Mouse (Mus musculus): ENCODE data around the gene Ms4a14. TPM values are rescaled to one million over a fixed set of nuclear protein-coding genes. Genes with fewer than 3 reads are reported as not detected.
"Not testable (repeated sequence)": the region's sequence is repeated elsewhere in the genome, so short reads cannot be mapped to it uniquely, and the experiment has no call there.

The Ms4a14 gene
- total RNA-seq, 1 experiment from 2014 or later = not detected

- no peak for ATAC-seq (replicated peaks in 1 of 2; ENCODE audit: insufficient read depth in 1 of 2, low FRiP score in 2 of 2, low TSS enrichment in 1 of 2, low read depth in 1 of 2, poor library complexity in 2 of 2, severe bottlenecking in 2 of 2)
Measured at GRCm38 (mm10) chr19:11266956-11267355, 47.3 kb downstream of the Ms4a14 start.

GRCm38 (mm10) chr19:11266052-11266845 is 48.0 kb downstream of the Ms4a14 start, which contains the start of gene Ms4a1:
Gene Ms4a1 (minus strand): TSS chr19:11266241.
- ATAC-seq (replicated peaks in 1 of 2; ENCODE audit: insufficient read depth in 1 of 2, low FRiP score in 2 of 2, low TSS enrichment in 1 of 2, low read depth in 1 of 2, poor library complexity in 2 of 2, severe bottlenecking in 2 of 2) = no peak

GRCm38 (mm10) chr19:11264602-11265185 is 49.6 kb downstream of the Ms4a14 start:
- ATAC-seq (replicated peaks in 1 of 2; ENCODE audit: insufficient read depth in 1 of 2, low FRiP score in 2 of 2, low TSS enrichment in 1 of 2, low read depth in 1 of 2, poor library complexity in 2 of 2, severe bottlenecking in 2 of 2) = no peak

GRCm38 (mm10) chr19:11263549-11263948 is 50.7 kb downstream of the Ms4a14 start:
- no peak for ATAC-seq (replicated peaks in 1 of 2; ENCODE audit: insufficient read depth in 1 of 2, low FRiP score in 2 of 2, low TSS enrichment in 1 of 2, low read depth in 1 of 2, poor library complexity in 2 of 2, severe bottlenecking in 2 of 2)

GRCm38 (mm10) chr19:11262932-11263331 is 51.3 kb downstream of the Ms4a14 start:
- not testable (repeated sequence) for ATAC-seq (replicated peaks in 1 of 2; ENCODE audit: insufficient read depth in 1 of 2, low FRiP score in 2 of 2, low TSS enrichment in 1 of 2, low read depth in 1 of 2, poor library complexity in 2 of 2, severe bottlenecking in 2 of 2)

- no peak for ATAC-seq (replicated peaks in 1 of 2; ENCODE audit: insufficient read depth in 1 of 2, low FRiP score in 2 of 2, low TSS enrichment in 1 of 2, low read depth in 1 of 2, poor library complexity in 2 of 2, severe bottlenecking in 2 of 2)
Measured at GRCm38 (mm10) chr19:11261522-11261921, 52.7 kb downstream of the Ms4a14 start.

Other genes with a start within 250 kb of the Ms4a14 start
- 0.55 TPM in 1 of 2 replicates, not detected in the other for gene Ms4a8a, start 233.4 kb downstream of the Ms4a14 start, total RNA-seq (2017)
- not detected in 2 replicates for gene 1700017D01Rik, start 183.6 kb downstream of the Ms4a14 start, total RNA-seq (2017)
- not detected in 2 replicates for gene 1700025F22Rik, start 149.1 kb downstream of the Ms4a14 start, total RNA-seq (2017)
- gene Ms4a13, start 117.7 kb downstream of the Ms4a14 start, total RNA-seq (2017) = not detected in 2 replicates
- gene Ms4a12, start 82.0 kb downstream of the Ms4a14 start, total RNA-seq (2017) = not detected in 2 replicates
- gene Ms4a1, start 48.2 kb downstream of the Ms4a14 start, total RNA-seq (2017) = 0.38 TPM in 1 of 2 replicates, not detected in the other
- gene Ms4a5, start 30.6 kb downstream of the Ms4a14 start, total RNA-seq (2017) = not detected in 2 replicates
- gene Ms4a7, start 21.7 kb upstream of the Ms4a14 start, total RNA-seq (2017) = 2.8 TPM in 1 of 2 replicates, not detected in the other
- not detected in 2 replicates for gene Ms4a4a, start 61.1 kb upstream of the Ms4a14 start, total RNA-seq (2017)
- 10.5 and 14.1 TPM in 2 replicates for gene Ms4a4c, start 90.3 kb upstream of the Ms4a14 start, total RNA-seq (2017)
- 1.1 and 4.7 TPM in 2 replicates for gene Ms4a4b, start 129.1 kb upstream of the Ms4a14 start, total RNA-seq (2017)
- 23.6 and 32.0 TPM in 2 replicates for gene Ms4a6c, start 154.9 kb upstream of the Ms4a14 start, total RNA-seq (2017)
- gene Gm8369, start 171.5 kb upstream of the Ms4a14 start, total RNA-seq (2017) = 0.69 and 11.6 TPM in 2 replicates
- 15.9 and 39.4 TPM in 2 replicates for gene Ms4a6b, start 202.1 kb upstream of the Ms4a14 start, total RNA-seq (2017)
- 0.25 TPM in 1 of 2 replicates, not detected in the other for gene Ms4a4d, start 222.3 kb upstream of the Ms4a14 start, total RNA-seq (2017)

Data from hematopoietic stem cell, adult 5-6 weeks (primary cell).